Mouse (Mus musculus): ENCODE results near the gene Kctd20. TPM values are rescaled to one million over a fixed set of nuclear protein-coding genes. Genes with fewer than 3 reads are reported as not detected.
A peak's percentile ranks its signal among the peaks of the same experiment; 100 is the strongest.

Gene Kctd20
- polyA plus RNA-seq, 1 experiment from 2014 or later, result 68.4 TPM

DNA sequence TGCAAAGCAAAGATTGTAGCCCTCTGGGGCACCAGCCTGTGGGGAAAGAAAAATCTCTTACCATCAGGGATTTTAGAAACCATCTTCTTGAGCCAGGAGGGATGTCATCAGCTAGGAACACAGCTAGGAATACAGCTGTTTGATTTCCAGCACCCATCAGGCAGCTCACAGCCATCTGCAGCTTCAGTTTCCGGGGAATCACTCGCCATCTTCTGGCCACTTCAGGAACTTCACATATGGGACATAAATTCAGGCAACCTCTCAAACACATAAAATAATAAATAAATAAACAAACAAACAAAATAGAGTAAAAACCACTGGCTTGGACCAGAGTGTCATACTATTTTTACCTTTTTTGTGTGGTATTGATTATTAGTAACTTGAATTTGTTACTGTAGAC is 63.9 kb downstream of the Kctd20 start:
- Histone ChIP-seq H3K36me3 (no peaks in the 10 kb centered on the region), H3K4me3 (replicated peaks) (no peak overlapping the region), H3K27me3 (replicated peaks) (no peaks in the 10 kb centered on the region), H3K9me3 (no peaks in the 10 kb centered on the region), H3K4me2 (no peak overlapping the region), H3K4me1 (0 out of 2 replicates have a peak, but pooled peaks cover 3% of the 10 kb centered on the region), H3K27ac (peak overlapping the region; percentile 4; the same call in 1 of the 2 replicates), H3K9ac (no peak overlapping the region)
- ATAC-seq (ENCODE audit: insufficient read depth, low FRiP score, low read depth), result no peak
- 30% methylated on average over 2 of the region's 2 CpGs for WGBS

DNA sequence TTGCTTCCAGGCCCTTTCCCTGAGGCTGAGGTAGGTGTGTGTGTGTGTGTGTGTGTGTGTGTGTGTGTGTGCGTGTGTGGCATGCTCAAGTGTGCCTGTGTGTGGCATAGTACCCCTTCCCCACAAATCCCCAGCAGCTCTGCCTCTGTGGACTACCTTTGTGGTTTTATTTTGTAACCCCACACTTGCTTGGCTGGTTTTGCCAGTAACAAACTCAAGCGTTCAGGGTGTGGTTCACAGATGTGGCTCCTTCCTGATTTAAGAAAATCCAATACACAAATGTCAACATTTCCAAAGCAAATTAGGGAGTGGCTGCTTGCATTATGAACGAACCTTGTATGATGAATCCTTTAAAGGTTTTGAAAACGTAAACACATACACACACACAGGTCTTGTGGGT is 65.0 kb downstream of the Kctd20 start:
- peak; percentile 62; the same call in 1 of the 2 replicates for ATAC-seq (ENCODE audit: insufficient read depth, low FRiP score, low read depth)
- H3K9ac ChIP-seq, result no peak overlapping the region
- H3K4me2 ChIP-seq, result no peak overlapping the region
- no peaks in the 10 kb centered on the region for H3K27me3 ChIP-seq (replicated peaks)
- H3K4me3 ChIP-seq (replicated peaks), result no peak overlapping the region
- H3K27ac ChIP-seq, result peak overlapping the region; percentile 81
- WGBS, result 69% methylated on average over 4 of the region's 4 CpGs
- no peaks in the 10 kb centered on the region for H3K9me3 ChIP-seq
- H3K4me1 ChIP-seq, result 0 out of 2 replicates have a peak, but pooled peaks cover 3% of the 10 kb centered on the region
- no peaks in the 10 kb centered on the region for H3K36me3 ChIP-seq

- ATAC-seq (ENCODE audit: insufficient read depth, low FRiP score, low read depth), result no peak
- Histone ChIP-seq H3K27ac (no peak overlapping the region), H3K9me3 (no peaks in the 10 kb centered on the region), H3K4me1 (peaks cover 7% of the 10 kb centered on the region; the same call in 1 of the 2 replicates), H3K4me3 (replicated peaks) (no peak overlapping the region), H3K27me3 (replicated peaks) (no peaks in the 10 kb centered on the region), H3K36me3 (no peaks in the 10 kb centered on the region), H3K4me2 (no peak overlapping the region), H3K9ac (no peak overlapping the region)
- 49% methylated on average over 11 of the region's 11 CpGs for WGBS
Observed at GRCm38 (mm10) chr17:29018292-29018984, 66.7 kb downstream of the Kctd20 start.

Other genes starting within 250 kb of the Kctd20 start
- 3.4 TPM in 2 replicates for gene AC170998.1, start 225.9 kb upstream of the Kctd20 start, polyA plus RNA-seq (2015; fragmentation: Nextera tagmentation; extraction: Ambion mirVana)
- gene Mapk13, start 182.7 kb upstream of the Kctd20 start, polyA plus RNA-seq (2015; fragmentation: Nextera tagmentation; extraction: Ambion mirVana), result 95.5 and 115 TPM in 2 replicates
- gene Brpf3, start 150.9 kb upstream of the Kctd20 start, polyA plus RNA-seq (2015; fragmentation: Nextera tagmentation; extraction: Ambion mirVana), result 14.5 and 15.1 TPM in 2 replicates
- gene Pnpla1, start 93.5 kb upstream of the Kctd20 start, polyA plus RNA-seq (2015; fragmentation: Nextera tagmentation; extraction: Ambion mirVana), result 0.32 and 0.50 TPM in 2 replicates
- gene 4930539E08Rik, start 36.6 kb upstream of the Kctd20 start, polyA plus RNA-seq (2015; fragmentation: Nextera tagmentation; extraction: Ambion mirVana), result 0.71 and 0.81 TPM in 2 replicates
- 0.17 TPM in 1 of 2 replicates, not detected in the other for gene Pxt1, start 8.1 kb upstream of the Kctd20 start, polyA plus RNA-seq (2015; fragmentation: Nextera tagmentation; extraction: Ambion mirVana)
- 98.3 and 106 TPM in 2 replicates for gene Stk38, start 56.0 kb downstream of the Kctd20 start, polyA plus RNA-seq (2015; fragmentation: Nextera tagmentation; extraction: Ambion mirVana)
- gene Srsf3, start 80.7 kb downstream of the Kctd20 start, polyA plus RNA-seq (2015; fragmentation: Nextera tagmentation; extraction: Ambion mirVana), result 518 and 524 TPM in 2 replicates
- gene Cdkn1a, start 139.0 kb downstream of the Kctd20 start, polyA plus RNA-seq (2015; fragmentation: Nextera tagmentation; extraction: Ambion mirVana), result 89.7 and 102 TPM in 2 replicates
- 1.5 and 2.3 TPM in 2 replicates for gene Rab44, start 162.2 kb downstream of the Kctd20 start, polyA plus RNA-seq (2015; fragmentation: Nextera tagmentation; extraction: Ambion mirVana)